Mouse (Mus musculus) cerebellum, postnatal 4 days (tissue): ENCODE results near the gene Olfr982.

Experiments
- DNase-seq, 2 experiments: peaks; one replicate each; pipeline ENCODE4 v3.0.0; 2022; ENCODE audit warnings: low spot score in 2 of 2, mixed read lengths in 1 of 2

Gene Olfr982

DNA sequence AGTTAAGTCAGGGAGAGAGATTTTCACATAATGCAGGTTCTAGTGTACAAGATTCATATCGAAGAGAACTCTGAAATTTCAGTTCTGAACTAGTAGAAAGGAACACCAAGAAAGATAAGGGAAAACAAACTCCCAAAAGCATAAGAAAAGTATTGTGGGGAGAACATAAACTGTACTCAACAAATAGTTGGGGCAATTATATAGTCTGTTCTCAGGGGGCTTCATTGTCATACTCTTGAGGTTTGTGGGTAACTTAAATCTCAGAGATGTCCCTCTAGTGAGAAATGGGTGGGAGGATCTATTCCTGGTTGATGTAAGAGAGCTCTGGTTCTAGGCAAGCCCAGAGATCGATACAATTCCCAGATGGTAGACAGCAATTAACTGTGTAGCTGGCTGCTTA is at the start of gene Olfr982:
Gene Olfr982 (plus strand): TSS at position 301 of the 400 bp plus-strand sequence.
- no peak for DNase-seq

DNA sequence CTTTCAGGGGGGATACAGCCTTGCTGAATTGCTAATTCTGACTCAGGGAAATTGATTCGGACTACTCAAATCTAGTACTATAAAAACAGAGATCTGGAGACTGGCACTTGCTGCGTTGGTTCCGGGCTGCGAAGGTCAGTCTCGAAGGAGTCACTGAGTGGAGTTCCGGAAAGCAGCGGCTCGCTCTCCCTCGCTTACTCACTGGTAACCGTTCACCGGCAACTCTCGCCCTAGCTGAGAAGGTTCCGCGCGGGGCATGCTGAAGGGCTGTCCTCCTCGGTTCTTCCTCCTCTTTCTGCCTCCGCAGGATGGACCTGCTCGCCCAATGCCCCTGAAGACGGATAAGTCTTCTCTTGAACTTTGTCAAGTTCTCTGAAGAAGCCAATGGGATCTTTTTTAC is 23.5 kb upstream of the Olfr982 start:
- no peak for DNase-seq

DNA sequence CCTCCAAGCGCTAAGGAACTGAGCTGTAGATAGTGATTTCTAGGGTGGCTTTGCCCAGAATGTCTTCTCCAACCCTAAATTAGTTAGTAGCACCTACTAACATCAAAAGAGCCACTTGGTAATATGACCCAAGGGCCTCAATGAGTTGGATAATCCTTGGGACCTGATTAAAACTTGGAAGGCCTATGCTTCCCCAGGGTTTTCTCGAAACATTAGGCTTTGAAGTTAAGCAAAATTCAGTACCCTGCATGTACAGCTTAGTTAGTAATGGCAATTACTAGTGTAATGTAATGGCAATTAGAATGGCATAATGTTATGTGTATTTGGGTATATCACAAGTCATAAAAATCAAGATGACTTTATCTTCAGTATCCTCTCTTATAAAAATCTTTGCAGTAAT is 19.9 kb downstream of the Olfr982 start, which contains the start of gene Olfr983:
Gene Olfr983 (minus strand): TSS at position 101 of the 400 bp plus-strand sequence.
- no peak for DNase-seq

DNA sequence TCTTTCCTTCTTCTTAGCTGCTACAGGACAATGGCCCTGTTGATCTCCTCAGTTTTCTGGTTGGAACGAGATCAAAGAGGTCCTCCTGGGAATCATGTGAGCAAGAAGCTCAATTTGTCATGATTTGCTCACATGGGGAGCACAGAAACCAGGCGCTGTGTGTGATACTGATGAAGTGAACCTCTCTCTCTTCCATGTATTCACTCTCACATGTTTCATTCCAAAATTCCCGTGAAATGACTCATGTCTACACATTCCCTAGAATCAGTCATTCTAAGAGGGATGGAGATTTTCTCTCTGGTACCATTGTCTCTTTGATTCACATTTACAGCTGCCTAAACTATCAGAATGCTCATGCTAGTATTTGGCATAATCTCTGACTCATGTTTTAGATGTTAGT is 21.1 kb downstream of the Olfr982 start:
- DNase-seq = no peak

DNA sequence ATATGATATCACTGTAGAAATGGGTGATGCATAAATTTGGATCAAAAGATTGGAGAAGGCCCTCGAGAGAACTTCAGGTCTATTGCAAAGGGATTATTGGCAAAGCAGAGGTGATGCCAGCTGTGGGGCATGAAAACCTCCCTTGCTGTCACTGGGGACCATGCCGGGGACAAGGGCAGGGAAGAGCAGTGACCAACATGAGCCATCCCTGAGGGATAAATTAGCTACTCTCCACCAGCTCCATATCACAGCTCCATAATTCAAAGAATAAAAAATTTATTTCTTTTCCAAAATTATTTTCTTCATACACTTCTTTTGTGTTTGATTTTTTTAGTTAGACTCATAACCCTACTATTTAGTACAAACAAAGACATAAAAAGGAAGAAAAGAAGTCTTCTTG is 40.5 kb downstream of the Olfr982 start, which contains the start of gene Olfr984:
Gene Olfr984 (minus strand): TSS at position 101 of the 400 bp plus-strand sequence.
- DNase-seq = no peak

DNA sequence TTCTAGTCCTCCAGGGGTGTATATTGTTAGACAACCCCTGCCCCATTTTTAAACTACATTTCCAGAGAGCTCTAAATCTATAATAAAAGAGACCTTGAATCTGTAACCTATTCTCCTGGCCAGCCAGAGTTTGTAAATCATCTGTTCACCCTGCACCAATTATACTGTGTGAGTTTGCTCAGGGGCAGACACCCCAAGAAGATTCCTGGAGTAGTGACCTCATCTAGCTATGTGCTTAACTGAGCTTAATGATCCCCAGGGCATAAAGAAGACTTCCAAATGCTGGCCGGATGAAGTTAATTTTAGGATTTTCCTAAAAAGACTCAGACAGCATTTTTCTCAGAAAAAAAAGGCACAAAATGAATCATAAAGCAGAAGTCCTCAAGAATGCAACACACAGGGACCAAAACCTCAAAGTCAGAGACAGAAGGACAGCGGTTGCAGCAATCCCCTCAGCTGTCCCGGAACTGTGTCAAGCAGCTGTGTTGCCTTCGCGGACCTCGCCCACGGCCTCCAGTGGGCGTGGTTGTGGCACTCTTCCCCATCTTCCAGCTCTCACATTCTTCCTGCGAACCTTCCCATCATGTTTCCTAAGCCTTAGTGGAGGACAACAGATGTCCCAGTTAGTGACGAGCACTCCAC is 43.1 kb downstream of the Olfr982 start:
- DNase-seq = no peak

DNA sequence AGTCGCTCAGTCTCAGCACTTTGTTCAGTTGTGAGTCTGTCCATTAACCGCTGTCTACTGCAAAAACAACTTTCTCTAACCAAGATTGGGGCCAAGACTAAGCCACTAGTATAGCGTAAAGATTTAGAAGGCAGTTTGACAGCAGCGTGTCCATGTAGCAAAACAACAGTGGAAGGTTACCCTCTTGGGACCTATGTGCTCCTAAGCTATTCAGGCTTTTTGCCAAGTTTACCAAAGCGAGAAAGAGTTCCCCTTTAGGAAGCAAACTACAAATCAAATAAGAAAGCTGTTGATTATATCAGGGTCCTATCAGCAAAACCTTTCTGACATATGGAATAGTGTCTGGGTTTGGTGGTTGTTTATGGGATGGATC is 43.6 kb downstream of the Olfr982 start:
- no peak for DNase-seq
